Mouse (Mus musculus) cerebellum, adult 2 months (tissue): ENCODE results near the gene Scfd2.

Experiments used
- CTCF ChIP-seq: fragments of 200-500 bp; IDR thresholded peaks from 2 replicates; pipeline ENCODE4 v1.5.1; 2011; ENCODE audit warnings: low read depth, mild to moderate bottlenecking, control low read depth, low read length, moderate library complexity, borderline replicate concordance; ENCODE audit not compliant: insufficient read depth
- POLR2A ChIP-seq: fragments of 200-500 bp; IDR thresholded peaks from 2 replicates; pipeline ENCODE4 v1.6.1; 2011; ENCODE audit warnings: low read length, control low read depth, borderline replicate concordance; ENCODE audit not compliant: insufficient read depth

DNA sequence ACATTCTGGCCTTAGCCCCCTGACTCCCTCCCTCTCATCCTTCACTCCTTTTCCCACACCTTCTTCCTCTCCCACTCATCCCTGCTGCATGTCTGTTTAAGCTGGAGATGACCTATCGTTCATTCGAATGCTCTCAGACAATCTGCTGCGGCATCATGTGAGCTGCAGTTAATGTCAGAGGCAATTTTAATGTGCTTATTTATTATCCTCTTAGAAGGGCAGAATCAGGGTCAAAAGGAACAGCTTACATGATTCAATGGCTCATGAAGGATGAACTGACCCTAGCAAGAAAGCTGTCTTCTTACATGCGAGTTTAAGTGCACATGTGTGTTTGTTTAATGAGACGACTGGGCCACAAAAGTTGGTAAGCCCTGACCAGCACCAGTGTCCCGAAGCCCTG lies 241.6 kb downstream of the Scfd2 start:
- TF ChIP-seq POLR2A (no peak), CTCF (no peak)
